Mouse (Mus musculus): ENCODE results near the gene Gm11756.
"Not testable (repeated sequence)": the region's sequence is repeated elsewhere in the genome, so short reads cannot be mapped to it uniquely, and the experiment has no call there.

The Gm11756 gene

DNA sequence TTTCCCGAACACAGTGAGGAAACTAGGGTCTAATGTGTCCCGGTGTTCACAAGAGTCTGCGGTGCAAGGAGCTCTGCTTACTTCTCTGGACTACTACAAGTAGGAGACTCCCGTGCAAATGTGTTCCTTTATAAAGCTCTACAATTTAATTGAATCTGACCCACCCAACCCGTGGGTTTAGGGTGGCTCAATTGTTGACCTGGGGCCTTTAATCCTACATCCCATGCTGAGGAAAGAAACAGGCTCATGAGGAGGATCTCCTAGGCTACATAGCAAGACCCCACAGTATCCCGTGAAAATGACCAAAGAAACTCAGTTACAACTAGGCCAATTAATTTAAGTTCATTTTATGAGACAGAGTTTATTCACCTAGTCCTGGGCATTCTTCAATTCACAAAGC is at the start of gene Gm11756:
Gene Gm11756 (minus strand): TSS at position 101 of the 400 bp plus-strand sequence.
- DNase-seq: not testable (repeated sequence)

GRCm38 (mm10) chr4:73950375-73950896 is 29.9 kb upstream of the Gm11756 start, which contains the start of gene 2310002L09Rik:
Gene 2310002L09Rik (minus strand): TSS chr4:73950846.
- no peak for DNase-seq

GRCm38 (mm10) chr4:73905853-73906252 is 14.7 kb downstream of the Gm11756 start, which contains the start of gene Gm13871:
Gene Gm13871 (minus strand): TSS chr4:73905953.
- not testable (repeated sequence) for DNase-seq

DNA sequence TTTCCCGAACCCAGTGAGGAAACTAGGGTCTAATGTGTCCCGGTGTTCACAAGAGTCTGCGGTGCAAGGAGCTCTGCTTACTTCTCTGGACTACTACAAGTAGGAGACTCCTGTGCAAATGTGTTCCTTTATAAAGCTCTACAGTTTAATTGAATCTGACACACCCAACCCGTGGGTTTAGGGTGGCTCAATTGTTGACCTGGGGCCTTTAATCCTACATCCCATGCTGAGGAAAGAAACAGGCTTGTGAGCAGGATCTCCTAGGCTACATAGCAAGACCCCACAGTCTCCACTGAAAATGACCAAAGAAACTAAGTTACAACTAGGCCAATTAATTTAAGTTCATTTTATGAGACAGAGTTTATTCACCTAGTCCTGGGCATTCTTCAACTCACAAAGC is 29.5 kb downstream of the Gm11756 start, which contains the start of gene Gm11757:
Gene Gm11757 (minus strand): TSS at position 101 of the 400 bp plus-strand sequence.
- not testable (repeated sequence) for DNase-seq

DNA sequence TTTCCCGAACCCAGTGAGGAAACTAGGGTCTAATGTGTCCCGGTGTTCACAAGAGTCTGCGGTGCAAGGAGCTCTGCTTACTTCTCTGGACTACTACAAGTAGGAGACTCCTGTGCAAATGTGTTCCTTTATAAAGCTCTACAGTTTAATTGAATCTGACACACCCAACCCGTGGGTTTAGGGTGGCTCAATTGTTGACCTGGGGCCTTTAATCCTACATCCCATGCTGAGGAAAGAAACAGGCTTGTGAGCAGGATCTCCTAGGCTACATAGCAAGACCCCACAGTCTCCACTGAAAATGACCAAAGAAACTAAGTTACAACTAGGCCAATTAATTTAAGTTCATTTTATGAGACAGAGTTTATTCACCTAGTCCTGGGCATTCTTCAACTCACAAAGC is 44.4 kb downstream of the Gm11756 start, which contains the start of gene Gm11758:
Gene Gm11758 (minus strand): TSS at position 101 of the 400 bp plus-strand sequence.
- not testable (repeated sequence) for DNase-seq
